Mouse (Mus musculus) liver, embryonic 14.5 days (tissue): Measurements from ENCODE around the gene Cdc27.

Experiments used
- CTCF ChIP-seq: IDR thresholded peaks from 2 replicates; pipeline ENCODE4 v1.5.1; 2016; ENCODE audit warnings: antibody characterized with exemption, low read depth, control low read depth
- EP300 ChIP-seq: IDR thresholded peaks from 2 replicates; pipeline ENCODE4 v1.6.1; 2016; ENCODE audit warnings: antibody characterized with exemption, low read depth

- TF ChIP-seq CTCF (no peak), EP300 (no peak)
Observed at GRCm38 (mm10) chr11:104565172-104565571, 14.8 kb upstream of the Cdc27 start.
